38 mouse cellular contexts compared by ENCODE assay signal in genomic region chr11:4105444-4105843, GRCm38 (mm10). TPM values are rescaled to one million over a fixed set of nuclear protein-coding genes. Genes with fewer than 3 reads are reported as not detected.
DNase-seq lines count a peak whose midpoint lies in the region; ATAC-seq lines count a peak whose summit lies in the region.
"Had no signal": no experiment of that assay in that cellular context is flagged by ENCODE, and none has a peak within 500 bp of the region (broad histone marks: within the 10 kb centered on the region; RNA-seq: fewer than 3 reads in every experiment).

No protein-coding gene starts in this region.

- ATAC-seq in forebrain, embryonic 15.5 days (replicated peaks): no peak
- ATAC-seq: activated CD4-positive, CD25-positive, alpha-beta regulatory T cell, adult 4 months; forebrain, embryonic 16.5 days; hindbrain, embryonic 16.5 days; midbrain, embryonic 16.5 days had no signal

- H3K4me2 ChIP-seq in forebrain, embryonic 15.5 days (replicated peaks): no peak overlapping the region
- H3K4me2 ChIP-seq: embryonic facial prominence, embryonic 12.5 days; heart, embryonic 15.5 days; limb, embryonic 12.5 days; liver, embryonic 11.5 days; lung, embryonic 15.5 days; midbrain, embryonic 11.5 days; neural tube, embryonic 13.5 days; stomach, embryonic 15.5 days had no signal

- peak; percentile 51 to 61 for DNase-seq in left cerebral cortex, adult 18-20 months (ENCODE audit: low spot score in 2 of 2)
- DNase-seq in left cerebral cortex, adult 11 months (ENCODE audit: low spot score): no peak
- peak; percentile 61 to 67 for DNase-seq in right cerebral cortex, adult 2 months (ENCODE audit: low spot score in 2 of 2)
- no peak for DNase-seq in right cerebral cortex, postnatal 4 days
- DNase-seq in left cerebral cortex, postnatal 25 days (ENCODE audit: low spot score in 2 of 2): peak; percentile 61 to 87
- peak; percentile 63 to 74 for DNase-seq in right cerebral cortex, postnatal 36 days (ENCODE audit: low spot score in 2 of 2)
- no peak for DNase-seq in gastrocnemius, postnatal 25 days
- DNase-seq: adrenal gland, adult 2 months; adrenal gland, postnatal 36 days; B cell, adult 2 months; cerebellum, adult 8-10 months; cerebellum, postnatal 25 days; gastrocnemius, postnatal 14 days; heart, adult 11 months; kidney, adult 2 months; kidney, postnatal 36 days; thymus, postnatal 14 days had no signal

- H3K4me3 ChIP-seq in forebrain, embryonic 15.5 days: no peak overlapping the region
- H3K4me3 ChIP-seq: embryonic facial prominence, embryonic 12.5 days; forebrain, embryonic 10.5 days; heart, embryonic 10.5 days; heart, embryonic 15.5 days; limb, embryonic 12.5 days; lung, embryonic 15.5 days; neural tube, embryonic 13.5 days; stomach, embryonic 15.5 days had no signal

- H3K27ac ChIP-seq in forebrain, embryonic 15.5 days (replicated peaks): no peak overlapping the region
- H3K27ac ChIP-seq: embryonic facial prominence, embryonic 12.5 days; forebrain, embryonic 10.5 days; heart, embryonic 10.5 days; heart, embryonic 15.5 days; limb, embryonic 12.5 days; lung, embryonic 15.5 days; neural tube, embryonic 13.5 days; stomach, embryonic 15.5 days had no signal

- no peaks in the 10 kb centered on the region for H3K27me3 ChIP-seq in forebrain, embryonic 15.5 days
- H3K27me3 ChIP-seq: embryonic facial prominence, embryonic 12.5 days; heart, embryonic 15.5 days; limb, embryonic 12.5 days; lung, embryonic 15.5 days; neural tube, embryonic 13.5 days; stomach, embryonic 15.5 days had no signal

- no peaks in the 10 kb centered on the region for H3K9me3 ChIP-seq in forebrain, embryonic 15.5 days
- H3K9me3 ChIP-seq: embryonic facial prominence, embryonic 12.5 days; forebrain, embryonic 10.5 days; heart, embryonic 10.5 days; heart, embryonic 15.5 days; limb, embryonic 12.5 days; lung, embryonic 15.5 days; neural tube, embryonic 13.5 days; stomach, embryonic 15.5 days had no signal

- intact Hi-C loops in left cerebral cortex, postnatal 25 days (cut with DNase I): no loop called here

- H3K36me3 ChIP-seq in forebrain, embryonic 15.5 days: no peaks in the 10 kb centered on the region; the same call in 1 of the 2 replicates
- H3K36me3 ChIP-seq: embryonic facial prominence, embryonic 12.5 days; heart, embryonic 15.5 days; lung, embryonic 15.5 days; stomach, embryonic 15.5 days had no signal

- H3K4me1 ChIP-seq in forebrain, embryonic 15.5 days: no peaks in the 10 kb centered on the region
- H3K4me1 ChIP-seq: embryonic facial prominence, embryonic 12.5 days; forebrain, embryonic 10.5 days; heart, embryonic 10.5 days; heart, embryonic 15.5 days; limb, embryonic 12.5 days; lung, embryonic 15.5 days; neural tube, embryonic 13.5 days; stomach, embryonic 15.5 days had no signal

- WGBS in forebrain, embryonic 15.5 days: 82% methylated on average over 6 of the region's 6 CpGs

- H3K9ac ChIP-seq in forebrain, embryonic 15.5 days (replicated peaks): no peak overlapping the region
- H3K9ac ChIP-seq: embryonic facial prominence, embryonic 12.5 days; heart, embryonic 15.5 days; limb, embryonic 12.5 days; lung, embryonic 15.5 days; neural tube, embryonic 13.5 days; stomach, embryonic 15.5 days had no signal

RNA-seq across cellular contexts. Expression of gene Mtfp1, which starts 10.2 kb away (rescaled TPM):
- 10 to 100 TPM; 95.0 to 97.3 TPM for total RNA-seq in left cerebral cortex, adult 18-20 months (2021)
- 100 to 1,000 TPM in 1 of 2 experiments, 10 to 100 TPM in 1; 92.3 to 104 TPM for total RNA-seq in left cerebral cortex, postnatal 25 days (2021)
- 7.3 and 7.7 TPM in 2 replicates for polyA plus RNA-seq in forebrain, embryonic 15.5 days (2015; fragmentation: Nextera tagmentation; extraction: Ambion mirVana)
- 10 to 100 TPM; 60.8 to 62.0 TPM for total RNA-seq in gastrocnemius, postnatal 25 days (2021)

RNA-seq across cellular contexts. Expression of gene Sec14l2, which starts 17.8 kb away (rescaled TPM):
- total RNA-seq in left cerebral cortex, adult 18-20 months (2021): 10 to 100 TPM; 39.6 to 40.9 TPM
- 10 to 100 TPM; 35.6 to 35.8 TPM for total RNA-seq in left cerebral cortex, postnatal 25 days (2021)
- polyA plus RNA-seq in forebrain, embryonic 15.5 days (2015; fragmentation: Nextera tagmentation; extraction: Ambion mirVana): 1.5 and 2.4 TPM in 2 replicates
- under 1 TPM; 0.49 to 0.83 TPM for total RNA-seq in gastrocnemius, postnatal 25 days (2021)

RNA-seq across cellular contexts. Expression of gene Rnf215, which starts 29.6 kb away (rescaled TPM):
- 10 to 100 TPM; 27.1 to 30.8 TPM for total RNA-seq in left cerebral cortex, adult 18-20 months (2021)
- total RNA-seq in left cerebral cortex, postnatal 25 days (2021): 10 to 100 TPM; 28.2 to 31.4 TPM
- polyA plus RNA-seq in forebrain, embryonic 15.5 days (2015; fragmentation: Nextera tagmentation; extraction: Ambion mirVana): 47.2 and 49.7 TPM in 2 replicates
- total RNA-seq in gastrocnemius, postnatal 25 days (2021): 1 to 10 TPM; 4.9 to 5.0 TPM

RNA-seq across cellular contexts. Expression of gene Sec14l3, which starts 40.8 kb away (rescaled TPM):
- total RNA-seq in left cerebral cortex, adult 18-20 months (2021): 1 to 10 TPM; 1.8 to 2.2 TPM
- 1 to 10 TPM in 1 of 2 experiments, under 1 TPM in 1; 0.60 to 1.3 TPM for total RNA-seq in left cerebral cortex, postnatal 25 days (2021)
- polyA plus RNA-seq in forebrain, embryonic 15.5 days (2015; fragmentation: Nextera tagmentation; extraction: Ambion mirVana): 0.75 and 0.91 TPM in 2 replicates
- not detected for total RNA-seq in gastrocnemius, postnatal 25 days (2021)
- total RNA-seq: adrenal gland, adult 2 months; adrenal gland, postnatal 36 days; gastrocnemius, postnatal 14 days; heart, postnatal 25 days; megakaryocyte progenitor cell, adult 5-6 weeks had no signal
- polyA plus RNA-seq: activated CD4-positive, CD25-positive, alpha-beta regulatory T cell, adult 4 months; adrenal gland, adult 2 months; embryonic facial prominence, embryonic 12.5 days; forebrain, embryonic 10.5 days; heart, embryonic 10.5 days; hindbrain, embryonic 11.5 days; intestine, embryonic 14.5 days; limb, embryonic 12.5 days; liver, embryonic 11.5 days; liver, embryonic 16.5 days; midbrain, embryonic 11.5 days; urinary bladder, adult 2 months had no signal

RNA-seq across cellular contexts. Expression of gene Ccdc157, which starts 54.6 kb away (rescaled TPM):
- total RNA-seq in left cerebral cortex, adult 18-20 months (2021): 10 to 100 TPM; 16.6 to 17.6 TPM
- 10 to 100 TPM; 14.9 to 17.7 TPM for total RNA-seq in left cerebral cortex, postnatal 25 days (2021)
- polyA plus RNA-seq in forebrain, embryonic 15.5 days (2015; fragmentation: Nextera tagmentation; extraction: Ambion mirVana): 6.7 and 6.9 TPM in 2 replicates
- 1 to 10 TPM; 3.1 to 3.2 TPM for total RNA-seq in gastrocnemius, postnatal 25 days (2021)

Comparison
In these comparisons a context has a peak if more than half of its experiments do, and no peak if none do; other contexts are left out.
1. DNase-seq: peak in left cerebral cortex, adult 18-20 months (2 of 2), right cerebral cortex, adult 2 months (2 of 2), left cerebral cortex, postnatal 25 days (2 of 2) and right cerebral cortex, postnatal 36 days (2 of 2); none in left cerebral cortex, adult 11 months (single experiment), right cerebral cortex, postnatal 4 days (single experiment) and gastrocnemius, postnatal 25 days (single experiment).
2. RNA of gene Sec14l2, which starts 17.8 kb away (total RNA-seq): 39.6 to 40.9 TPM in left cerebral cortex, adult 18-20 months and 35.6 to 35.8 TPM in left cerebral cortex, postnatal 25 days; 0.49 to 0.83 TPM in gastrocnemius, postnatal 25 days; every median in the first group is over 10 times any median in the second.
3. RNA of gene Rnf215, which starts 29.6 kb away (total RNA-seq): 28.2 to 31.4 TPM in left cerebral cortex, postnatal 25 days and 27.1 to 30.8 TPM in left cerebral cortex, adult 18-20 months; 4.9 to 5.0 TPM in gastrocnemius, postnatal 25 days; every median in the first group is over 4 times any median in the second.